Mouse (Mus musculus): ENCODE data around the gene Gm28051.

The Gm28051 gene

GRCm38 (mm10) chr12:102757689-102758402 is at the start of gene Gm28051, which contains the start of the genes Gon7 and Ubr7:
TSS of gene Gm28051 (minus strand) at chr12:102757765.
TSS of gene Gon7 (minus strand) at chr12:102757803.
TSS of gene Ubr7 (plus strand) at chr12:102757967.
- Histone ChIP-seq H3K27me3 (ENCODE audit: control insufficient read depth, insufficient read depth, low read length, poor library complexity, severe bottlenecking) (no peaks in the 10 kb centered on the region), H3K36me3 (ENCODE audit: control insufficient read depth, insufficient read depth, low read length, poor library complexity, severe bottlenecking) (no peaks in the 10 kb centered on the region)
- peak; percentile 97 for DNase-seq (ENCODE audit: low read depth, low spot score)

- DNase-seq (ENCODE audit: low read depth, low spot score) = no peak
- Histone ChIP-seq H3K36me3 (ENCODE audit: control insufficient read depth, insufficient read depth, low read length, poor library complexity, severe bottlenecking) (peaks cover 2% of the 10 kb centered on the region; the same call in 1 of the 2 replicates), H3K27me3 (ENCODE audit: control insufficient read depth, insufficient read depth, low read length, poor library complexity, severe bottlenecking) (no peaks in the 10 kb centered on the region)
These were observed 42.0 kb upstream of the Gm28051 start for GRCm38 (mm10) chr12:102799528-102799927.

GRCm38 (mm10) chr12:102787927-102788326 is 30.4 kb upstream of the Gm28051 start:
- Histone ChIP-seq H3K27me3 (ENCODE audit: control insufficient read depth, insufficient read depth, low read length, poor library complexity, severe bottlenecking) (no peaks in the 10 kb centered on the region), H3K36me3 (ENCODE audit: control insufficient read depth, insufficient read depth, low read length, poor library complexity, severe bottlenecking) (peaks cover 18% of the 10 kb centered on the region)
- no peak for DNase-seq (ENCODE audit: low read depth, low spot score)

GRCm38 (mm10) chr12:102785593-102785985 is 28.0 kb upstream of the Gm28051 start:
- Histone ChIP-seq H3K27me3 (ENCODE audit: control insufficient read depth, insufficient read depth, low read length, poor library complexity, severe bottlenecking) (no peaks in the 10 kb centered on the region), H3K36me3 (ENCODE audit: control insufficient read depth, insufficient read depth, low read length, poor library complexity, severe bottlenecking) (peaks cover 18% of the 10 kb centered on the region)
- DNase-seq (ENCODE audit: low read depth, low spot score) = no peak

GRCm38 (mm10) chr12:102784899-102785592 is 27.5 kb upstream of the Gm28051 start:
- no peak for DNase-seq (ENCODE audit: low read depth, low spot score)
- peaks cover 14% of the 10 kb centered on the region for H3K36me3 ChIP-seq (ENCODE audit: control insufficient read depth, insufficient read depth, low read length, poor library complexity, severe bottlenecking)
- H3K27me3 ChIP-seq (ENCODE audit: control insufficient read depth, insufficient read depth, low read length, poor library complexity, severe bottlenecking) = no peaks in the 10 kb centered on the region

- DNase-seq (ENCODE audit: low read depth, low spot score) = no peak
- peaks cover 8% of the 10 kb centered on the region for H3K36me3 ChIP-seq (ENCODE audit: control insufficient read depth, insufficient read depth, low read length, poor library complexity, severe bottlenecking)
- no peaks in the 10 kb centered on the region for H3K27me3 ChIP-seq (ENCODE audit: control insufficient read depth, insufficient read depth, low read length, poor library complexity, severe bottlenecking)
These were observed 25.3 kb upstream of the Gm28051 start for GRCm38 (mm10) chr12:102782841-102783240.

- Histone ChIP-seq H3K36me3 (ENCODE audit: control insufficient read depth, insufficient read depth, low read length, poor library complexity, severe bottlenecking) (peaks cover 9% of the 10 kb centered on the region; the same call in 1 of the 2 replicates), H3K27me3 (ENCODE audit: control insufficient read depth, insufficient read depth, low read length, poor library complexity, severe bottlenecking) (no peaks in the 10 kb centered on the region)
- peak; percentile 34 for DNase-seq (ENCODE audit: low read depth, low spot score)
These were observed 21.9 kb upstream of the Gm28051 start for GRCm38 (mm10) chr12:102779452-102779851.

GRCm38 (mm10) chr12:102778151-102778550 is 20.6 kb upstream of the Gm28051 start:
- Histone ChIP-seq H3K27me3 (ENCODE audit: control insufficient read depth, insufficient read depth, low read length, poor library complexity, severe bottlenecking) (no peaks in the 10 kb centered on the region), H3K36me3 (ENCODE audit: control insufficient read depth, insufficient read depth, low read length, poor library complexity, severe bottlenecking) (peaks cover 9% of the 10 kb centered on the region; the same call in 1 of the 2 replicates)
- no peak for DNase-seq (ENCODE audit: low read depth, low spot score)

GRCm38 (mm10) chr12:102776035-102776434 is 18.5 kb upstream of the Gm28051 start:
- Histone ChIP-seq H3K36me3 (ENCODE audit: control insufficient read depth, insufficient read depth, low read length, poor library complexity, severe bottlenecking) (peaks cover 18% of the 10 kb centered on the region; the same call in 1 of the 2 replicates), H3K27me3 (ENCODE audit: control insufficient read depth, insufficient read depth, low read length, poor library complexity, severe bottlenecking) (no peaks in the 10 kb centered on the region)
- DNase-seq (ENCODE audit: low read depth, low spot score) = no peak

GRCm38 (mm10) chr12:102772676-102773075 is 15.1 kb upstream of the Gm28051 start:
- Histone ChIP-seq H3K36me3 (ENCODE audit: control insufficient read depth, insufficient read depth, low read length, poor library complexity, severe bottlenecking) (peaks cover 29% of the 10 kb centered on the region; the same call in 1 of the 2 replicates), H3K27me3 (ENCODE audit: control insufficient read depth, insufficient read depth, low read length, poor library complexity, severe bottlenecking) (no peaks in the 10 kb centered on the region)
- no peak for DNase-seq (ENCODE audit: low read depth, low spot score)

- DNase-seq (ENCODE audit: low read depth, low spot score) = no peak
- Histone ChIP-seq H3K36me3 (ENCODE audit: control insufficient read depth, insufficient read depth, low read length, poor library complexity, severe bottlenecking) (peaks cover 31% of the 10 kb centered on the region; the same call in 1 of the 2 replicates), H3K27me3 (ENCODE audit: control insufficient read depth, insufficient read depth, low read length, poor library complexity, severe bottlenecking) (no peaks in the 10 kb centered on the region)
These were observed 14.0 kb upstream of the Gm28051 start for GRCm38 (mm10) chr12:102771601-102772000.

GRCm38 (mm10) chr12:102769000-102769399 is 11.4 kb upstream of the Gm28051 start:
- H3K36me3 ChIP-seq (ENCODE audit: control insufficient read depth, insufficient read depth, low read length, poor library complexity, severe bottlenecking) = peaks cover 23% of the 10 kb centered on the region; the same call in 1 of the 2 replicates
- no peaks in the 10 kb centered on the region for H3K27me3 ChIP-seq (ENCODE audit: control insufficient read depth, insufficient read depth, low read length, poor library complexity, severe bottlenecking)
- DNase-seq (ENCODE audit: low read depth, low spot score) = peak; percentile 46

GRCm38 (mm10) chr12:102763696-102764095 is 6.1 kb upstream of the Gm28051 start:
- no peak for DNase-seq (ENCODE audit: low read depth, low spot score)
- no peaks in the 10 kb centered on the region for H3K27me3 ChIP-seq (ENCODE audit: control insufficient read depth, insufficient read depth, low read length, poor library complexity, severe bottlenecking)
- peaks cover 2% of the 10 kb centered on the region; the same call in 1 of the 2 replicates for H3K36me3 ChIP-seq (ENCODE audit: control insufficient read depth, insufficient read depth, low read length, poor library complexity, severe bottlenecking)

GRCm38 (mm10) chr12:102761668-102762067 is 4.1 kb upstream of the Gm28051 start:
- no peak for DNase-seq (ENCODE audit: low read depth, low spot score)
- no peaks in the 10 kb centered on the region; the same call in 1 of the 2 replicates for H3K36me3 ChIP-seq (ENCODE audit: control insufficient read depth, insufficient read depth, low read length, poor library complexity, severe bottlenecking)
- no peaks in the 10 kb centered on the region for H3K27me3 ChIP-seq (ENCODE audit: control insufficient read depth, insufficient read depth, low read length, poor library complexity, severe bottlenecking)

GRCm38 (mm10) chr12:102758936-102759335 is 1.4 kb upstream of the Gm28051 start:
- no peaks in the 10 kb centered on the region for H3K36me3 ChIP-seq (ENCODE audit: control insufficient read depth, insufficient read depth, low read length, poor library complexity, severe bottlenecking)
- DNase-seq (ENCODE audit: low read depth, low spot score) = no peak
- H3K27me3 ChIP-seq (ENCODE audit: control insufficient read depth, insufficient read depth, low read length, poor library complexity, severe bottlenecking) = no peaks in the 10 kb centered on the region

Measured in splenic B cell, adult 2 months (primary cell).